Mouse (Mus musculus): ENCODE results near the gene Gm3149. TPM values are rescaled to one million over a fixed set of nuclear protein-coding genes. Genes with fewer than 3 reads are reported as not detected.
"Not testable (repeated sequence)": the region's sequence is repeated elsewhere in the genome, so short reads cannot be mapped to it uniquely, and the experiment has no call there.

Gene Gm3149
- not detected for total RNA-seq (2021)
- long read RNA-seq, experiment 1, result 0 reads
- long read RNA-seq, experiment 2, result 0 reads

DNA sequence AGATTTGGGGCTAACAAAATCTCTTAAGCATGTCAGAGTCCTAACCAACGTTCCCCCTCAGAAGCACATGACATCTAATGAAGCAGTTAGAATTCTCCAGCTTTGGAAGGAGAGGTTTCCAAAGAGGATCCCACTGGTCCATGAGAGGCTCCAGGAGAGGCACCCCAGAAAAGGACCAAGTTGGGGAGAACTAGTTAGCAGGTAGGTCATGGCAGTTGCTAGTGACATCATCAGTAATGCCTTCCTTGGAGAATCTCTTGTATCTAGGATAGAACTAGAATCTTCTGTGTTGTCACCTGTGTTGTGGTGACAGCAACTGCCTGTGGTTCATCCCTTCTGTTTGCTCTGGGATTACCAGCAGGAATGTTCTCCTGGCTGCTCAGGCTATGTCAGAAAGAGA lies at the start of gene Gm3149:
Gene Gm3149 (plus strand): TSS at position 301 of the 400 bp plus-strand sequence.
- not testable (repeated sequence) for DNase-seq (ENCODE audit: low spot score in 2 of 2)

DNA sequence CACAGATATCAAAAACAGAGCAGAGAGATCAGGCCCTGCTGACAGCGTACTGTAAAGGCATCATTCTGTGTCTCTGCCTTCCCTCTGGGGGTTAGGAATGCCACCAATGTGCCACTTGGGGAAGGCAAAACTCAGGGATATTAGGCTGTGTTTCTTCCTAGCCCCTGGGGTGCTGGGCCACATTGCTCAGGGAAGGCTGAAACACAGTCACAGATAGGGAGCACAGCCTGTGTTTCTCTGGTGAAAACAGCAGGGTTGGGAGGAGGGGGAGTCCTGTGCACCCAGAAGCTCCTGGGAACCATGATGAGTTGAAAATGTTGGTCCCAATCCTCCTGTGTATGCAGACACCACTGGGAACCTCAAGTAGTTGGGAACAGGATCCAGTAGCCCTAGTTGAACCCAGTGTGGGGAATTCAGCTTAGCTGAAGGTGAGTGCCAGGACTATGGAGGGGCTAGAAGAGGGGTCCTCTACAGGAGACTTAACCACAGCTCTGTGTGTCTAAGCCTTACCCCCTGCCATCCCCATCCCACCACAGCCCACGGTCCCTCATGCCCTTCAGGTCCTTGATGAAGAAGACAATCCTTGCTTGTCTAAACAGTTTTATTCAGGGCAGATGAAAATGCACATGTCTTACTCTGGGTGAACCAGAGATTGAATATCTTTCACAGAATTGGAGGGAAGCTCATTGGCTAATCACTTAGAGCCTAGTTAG lies 47.7 kb upstream of the Gm3149 start:
- not testable (repeated sequence) for DNase-seq (ENCODE audit: low spot score in 2 of 2)

DNA sequence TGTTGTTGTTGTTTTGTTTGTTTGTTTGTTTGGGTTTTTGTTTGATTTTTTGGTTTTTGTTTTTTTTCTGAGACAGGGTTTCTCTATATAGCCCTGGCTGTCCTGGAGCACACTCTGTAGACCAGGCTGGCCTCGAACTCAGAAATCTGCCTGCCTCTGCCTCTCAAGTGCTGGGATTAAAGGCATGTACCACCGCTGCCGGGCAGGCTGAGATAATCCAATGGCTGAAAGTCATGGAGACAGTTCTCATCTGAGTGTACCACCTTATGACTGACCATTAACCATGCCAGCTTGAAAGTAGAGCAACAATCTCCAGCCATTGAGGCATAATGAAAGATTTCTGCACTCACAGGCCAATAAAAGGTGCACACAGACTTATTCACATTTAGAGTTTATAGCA lies 37.3 kb upstream of the Gm3149 start:
- not testable (repeated sequence) for DNase-seq (ENCODE audit: low spot score in 2 of 2)

- not testable (repeated sequence) for DNase-seq (ENCODE audit: low spot score in 2 of 2)
These were observed 17.5 kb downstream of the Gm3149 start, which contains the start of gene 2610042L04Rik for GRCm38 (mm10) chr14:4334476-4335080. Gene 2610042L04Rik, plus strand, starts transcription at chr14:4334763.

DNA sequence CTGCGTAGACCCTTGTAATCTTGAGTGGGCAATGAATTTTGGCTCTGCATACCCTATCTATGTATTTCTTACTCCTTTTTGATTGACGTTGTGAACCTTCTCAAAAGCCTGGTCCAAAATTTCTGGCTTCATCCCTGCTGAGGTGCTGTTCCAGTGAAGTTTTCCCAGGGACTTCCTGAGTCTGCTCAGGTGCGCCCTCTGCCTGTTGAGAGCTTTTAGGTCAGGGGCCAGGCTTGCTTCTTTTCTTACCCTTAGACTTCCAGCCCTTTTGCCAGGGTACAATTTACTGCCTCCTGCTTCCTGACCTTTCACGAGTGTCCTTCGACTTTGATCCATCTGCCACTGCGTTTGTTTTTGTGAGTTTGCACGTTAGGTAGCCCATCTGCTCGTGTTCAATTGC lies 18.4 kb downstream of the Gm3149 start:
- not testable (repeated sequence) for DNase-seq (ENCODE audit: low spot score in 2 of 2)

- DNase-seq (ENCODE audit: low spot score in 2 of 2), result not testable (repeated sequence)
These were observed 51.9 kb downstream of the Gm3149 start for GRCm38 (mm10) chr14:4368991-4369390.

DNA sequence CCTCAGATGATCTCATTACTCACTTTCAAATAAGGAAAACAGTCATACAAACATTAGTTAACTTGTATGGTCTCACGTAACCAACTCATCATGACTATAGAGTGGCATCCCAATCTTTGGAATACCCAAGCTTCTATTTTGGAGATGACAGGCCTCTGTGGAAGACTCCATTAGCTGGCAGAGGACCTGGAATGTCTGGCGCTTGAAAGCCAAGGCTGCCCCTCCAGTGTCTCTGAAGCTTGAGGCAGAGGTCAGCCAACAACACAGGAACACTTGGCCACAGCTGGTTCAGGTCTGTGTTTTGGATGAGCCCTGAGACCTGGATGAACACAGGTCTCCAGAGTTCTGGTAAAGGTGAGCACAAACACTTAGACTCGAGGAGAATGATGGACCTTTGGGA lies 52.6 kb downstream of the Gm3149 start:
- not testable (repeated sequence) for DNase-seq (ENCODE audit: low spot score in 2 of 2)

Other genes with a start within 250 kb of the Gm3149 start
- gene Gm3115, start 233.2 kb upstream of the Gm3149 start, total RNA-seq (2021), result not detected
- 1 to 10 TPM in 1 of 2 experiments, under 1 TPM in 1; 0.37 to 1.9 TPM for gene Gm8108, start 206.8 kb upstream of the Gm3149 start, total RNA-seq (2021)
- gene Gm3127, start 152.3 kb upstream of the Gm3149 start, total RNA-seq (2021), result not detected
- not detected for gene Gm2974, start 134.7 kb upstream of the Gm3149 start, total RNA-seq (2021)
- gene Gm3138, start 67.7 kb upstream of the Gm3149 start, total RNA-seq (2021), result not detected
- gene 2610042L04Rik, start 17.5 kb downstream of the Gm3149 start, total RNA-seq (2021), result under 1 TPM; 0.34 TPM
- not detected for gene Gm3159, start 80.2 kb downstream of the Gm3149 start, total RNA-seq (2021)
- not detected for gene Gm3164, start 98.2 kb downstream of the Gm3149 start, total RNA-seq (2021)
- not detected for gene Gm3173, start 113.7 kb downstream of the Gm3149 start, total RNA-seq (2021)
- gene Gm3182, start 164.5 kb downstream of the Gm3149 start, total RNA-seq (2021), result not detected
- gene Gm3047, start 238.1 kb downstream of the Gm3149 start, total RNA-seq (2021), result not detected

Measured in adrenal gland, postnatal 4 days (tissue).